Mouse (Mus musculus): ENCODE results near the gene Atxn7. TPM values are rescaled to one million over a fixed set of nuclear protein-coding genes. Genes with fewer than 3 reads are reported as not detected.
A peak's percentile ranks its signal among the peaks of the same experiment; 100 is the strongest.

Atxn7 gene
- total RNA-seq, 2 experiments from 2014 or later: 16.7 to 17.9 TPM

DNA sequence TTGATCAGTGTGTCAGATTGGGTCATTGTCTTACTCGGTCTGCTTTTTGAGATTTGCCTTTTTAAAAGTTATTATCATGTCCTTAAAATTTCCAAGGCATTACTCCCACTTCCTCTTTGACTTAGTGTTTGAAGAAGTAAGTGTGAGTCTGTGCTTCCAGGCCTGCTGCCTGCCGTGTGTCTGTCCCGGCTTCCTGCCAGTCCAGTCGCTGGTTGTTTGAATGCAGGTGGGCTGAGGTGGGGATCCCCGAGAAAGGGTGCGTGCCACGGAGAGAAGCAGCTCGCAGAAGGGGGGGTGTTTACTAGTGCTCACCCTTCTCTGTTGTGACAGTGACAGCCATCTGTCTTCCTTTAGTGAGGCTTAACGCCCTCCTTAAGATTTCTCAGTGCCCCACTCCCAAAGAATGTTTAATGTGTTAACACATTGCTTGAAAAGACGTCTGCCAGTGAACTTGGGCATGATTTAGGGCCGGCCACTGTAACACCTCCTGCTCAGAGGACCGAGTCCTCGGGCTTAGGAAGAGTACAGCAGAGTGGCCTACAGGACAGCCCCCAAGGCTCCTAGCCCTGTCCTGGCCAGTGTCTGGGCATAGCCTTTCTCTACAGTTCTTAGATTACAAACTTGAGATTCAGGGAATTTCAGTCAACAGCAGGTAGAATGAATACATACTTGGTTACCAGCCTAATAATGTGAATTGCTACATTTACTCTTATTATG is 143.1 kb downstream of the Atxn7 start:
- DNase-seq: no peak

DNA sequence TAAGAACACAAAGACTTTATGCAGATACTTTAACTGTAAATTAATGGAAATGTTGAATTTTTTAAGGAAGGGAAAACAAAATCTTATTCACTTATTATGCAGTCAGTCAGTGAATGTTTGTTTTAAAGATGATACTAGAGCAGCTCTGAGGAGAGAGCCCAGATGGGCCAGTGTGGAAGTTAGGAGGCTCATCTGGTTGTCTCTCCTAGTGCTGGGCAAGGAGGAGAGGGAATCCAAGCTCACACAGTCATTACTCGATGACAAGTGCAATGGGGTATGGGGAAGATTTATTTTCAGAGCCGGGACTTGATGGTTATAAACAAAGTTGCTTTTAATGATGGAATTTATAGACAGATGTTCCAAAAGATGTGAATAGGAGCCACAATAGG is 143.7 kb downstream of the Atxn7 start:
- intact Hi-C loops (cut with DNase I): no loop called here

More for the DNA sequence above, 143.1 kb downstream of the Atxn7 start:
- intact Hi-C loops (cut with DNase I): no loop called here

DNA sequence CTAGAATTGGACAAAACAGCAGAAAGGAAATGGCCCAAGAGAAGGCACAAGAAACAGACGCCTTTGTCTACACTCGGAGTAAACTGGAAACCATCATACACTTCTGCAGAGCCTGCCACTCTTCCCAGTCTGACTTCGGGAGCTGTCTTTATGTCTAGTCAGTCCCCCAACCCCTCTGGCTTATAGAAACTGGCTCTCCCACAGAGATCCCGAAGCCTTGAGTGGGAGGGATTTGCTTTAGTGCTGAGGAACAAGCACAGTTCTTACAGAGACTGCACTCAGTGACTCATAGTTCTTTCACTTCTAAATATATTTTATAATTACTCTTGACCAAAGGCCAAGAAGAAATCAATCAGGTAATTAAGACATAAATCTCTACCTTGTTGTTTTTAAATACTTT is 149.5 kb downstream of the Atxn7 start:
- intact Hi-C loops (cut with DNase I): no loop called here
- no peak for DNase-seq

More for the DNA sequence above, 143.7 kb downstream of the Atxn7 start:
- DNase-seq: no peak

DNA sequence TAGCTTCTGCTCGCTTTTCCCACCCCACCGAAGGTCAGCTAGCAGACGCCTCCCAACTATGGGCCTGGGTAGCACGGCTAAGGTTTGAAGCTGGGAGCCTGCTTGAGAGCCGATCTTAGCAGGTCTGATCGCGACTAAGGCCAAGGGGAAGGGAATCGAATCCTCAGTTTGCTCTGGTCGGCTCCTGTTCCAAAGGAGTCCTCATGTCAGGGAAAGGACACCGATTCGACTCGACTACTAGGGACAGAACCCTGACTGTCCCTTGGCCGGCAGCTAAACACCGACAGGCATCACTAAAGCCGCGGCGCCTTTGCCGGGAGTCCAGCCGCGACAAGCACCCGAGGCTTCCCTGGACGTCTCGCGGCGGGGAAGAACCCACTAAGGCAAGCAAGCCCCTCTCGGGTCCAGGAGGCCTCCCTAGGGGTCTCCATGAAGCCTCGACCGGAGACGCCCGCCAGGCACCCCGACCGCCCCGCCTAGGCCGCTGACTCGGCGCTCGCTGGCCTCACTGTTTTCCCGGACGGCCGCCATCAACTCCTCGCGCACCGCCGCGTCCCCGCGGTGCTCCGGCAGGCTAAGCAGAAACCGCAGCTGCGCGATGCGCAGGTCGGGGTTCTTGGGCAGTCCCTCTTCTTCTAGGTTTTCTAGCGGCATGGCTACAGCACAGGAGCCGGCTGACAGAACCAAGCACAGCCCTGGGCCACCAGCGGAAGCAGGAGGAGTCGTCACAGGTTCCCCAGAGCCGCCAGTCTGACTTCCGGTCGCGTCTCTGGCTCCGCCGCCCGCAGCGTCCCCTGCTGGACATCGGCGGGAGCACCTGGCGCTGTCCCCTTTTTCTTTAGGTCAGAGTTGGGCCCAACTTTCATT is 159.2 kb downstream of the Atxn7 start, which contains the start of gene Psmd6:
Gene Psmd6, minus strand, starts transcription at position 755 of the 867 bp plus-strand sequence.
- peak; percentile 92 to 96 for DNase-seq
- intact Hi-C loops (cut with DNase I): no loop called here

Other genes with a start within 250 kb of the Atxn7 start
- gene Gm281, start 47.0 kb upstream of the Atxn7 start, total RNA-seq (2021): not detected
- 100 to 1,000 TPM in 1 of 2 experiments, 10 to 100 TPM in 1; 93.5 to 102 TPM for gene Thoc7, start 412 bp downstream of the Atxn7 start, total RNA-seq (2021)
- 10 to 100 TPM; 84.9 to 85.6 TPM for gene Psmd6, start 159.5 kb downstream of the Atxn7 start, total RNA-seq (2021)
- gene Olfr720, start 225.4 kb downstream of the Atxn7 start, total RNA-seq (2021): not detected